Mouse (Mus musculus): ENCODE results near the gene Ptprn. TPM values are rescaled to one million over a fixed set of nuclear protein-coding genes. Genes with fewer than 3 reads are reported as not detected.
A peak's percentile ranks its signal among the peaks of the same experiment; 100 is the strongest.

Ptprn gene
- polyA plus RNA-seq, 1 experiment from 2014 or later = 2.9 TPM

- no peaks in the 10 kb centered on the region for H3K36me3 ChIP-seq (ENCODE audit: control insufficient read depth, insufficient read depth, low read length)
- H3K9ac ChIP-seq (replicated peaks; ENCODE audit: low read depth, low read length) = no peak overlapping the region
- no peak overlapping the region for H3K4me2 ChIP-seq (replicated peaks; ENCODE audit: low read depth, low read length)
- WGBS = 60% methylated on average over 10 of the region's 10 CpGs
- H3K4me3 ChIP-seq (ENCODE audit: low read depth, low read length) = no peak overlapping the region
- no peaks in the 10 kb centered on the region for H3K4me1 ChIP-seq (ENCODE audit: control insufficient read depth, insufficient read depth, low read length)
- ATAC-seq (ENCODE audit: insufficient number of reproducible peaks, insufficient read depth, low FRiP score, low read depth) = no peak
- no peak overlapping the region for H3K27ac ChIP-seq (ENCODE audit: low read length)
- no peaks in the 10 kb centered on the region for H3K9me3 ChIP-seq (ENCODE audit: control insufficient read depth, low read depth, low read length)
- H3K27me3 ChIP-seq (ENCODE audit: control insufficient read depth, insufficient read depth, low read length) = no peaks in the 10 kb centered on the region
Measured at GRCm38 (mm10) chr1:75255516-75256046, 8.7 kb downstream of the Ptprn start.

GRCm38 (mm10) chr1:75254625-75255013 is 9.7 kb downstream of the Ptprn start:
- Histone ChIP-seq H3K36me3 (ENCODE audit: control insufficient read depth, insufficient read depth, low read length) (no peaks in the 10 kb centered on the region), H3K9me3 (ENCODE audit: control insufficient read depth, low read depth, low read length) (no peaks in the 10 kb centered on the region), H3K9ac (replicated peaks; ENCODE audit: low read depth, low read length) (no peak overlapping the region), H3K27ac (ENCODE audit: low read length) (no peak overlapping the region), H3K4me3 (ENCODE audit: low read depth, low read length) (no peak overlapping the region), H3K27me3 (ENCODE audit: control insufficient read depth, insufficient read depth, low read length) (no peaks in the 10 kb centered on the region), H3K4me1 (ENCODE audit: control insufficient read depth, insufficient read depth, low read length) (no peaks in the 10 kb centered on the region), H3K4me2 (replicated peaks; ENCODE audit: low read depth, low read length) (no peak overlapping the region)
- 71% methylated on average over 8 of the region's 8 CpGs for WGBS
- ATAC-seq (ENCODE audit: insufficient number of reproducible peaks, insufficient read depth, low FRiP score, low read depth) = no peak

GRCm38 (mm10) chr1:75253849-75254624 is 10.3 kb downstream of the Ptprn start:
- 61% methylated on average over 16 of the region's 16 CpGs for WGBS
- no peaks in the 10 kb centered on the region for H3K27me3 ChIP-seq (ENCODE audit: control insufficient read depth, insufficient read depth, low read length)
- H3K36me3 ChIP-seq (ENCODE audit: control insufficient read depth, insufficient read depth, low read length) = no peaks in the 10 kb centered on the region
- no peak overlapping the region for H3K9ac ChIP-seq (replicated peaks; ENCODE audit: low read depth, low read length)
- H3K4me2 ChIP-seq (replicated peaks; ENCODE audit: low read depth, low read length) = no peak overlapping the region
- no peak for ATAC-seq (ENCODE audit: insufficient number of reproducible peaks, insufficient read depth, low FRiP score, low read depth)
- H3K27ac ChIP-seq (ENCODE audit: low read length) = no peak overlapping the region
- no peaks in the 10 kb centered on the region for H3K4me1 ChIP-seq (ENCODE audit: control insufficient read depth, insufficient read depth, low read length)
- H3K4me3 ChIP-seq (ENCODE audit: low read depth, low read length) = no peak overlapping the region
- H3K9me3 ChIP-seq (ENCODE audit: control insufficient read depth, low read depth, low read length) = no peaks in the 10 kb centered on the region

- WGBS = 74% methylated on average over 16 of the region's 16 CpGs
- no peak for ATAC-seq (ENCODE audit: insufficient number of reproducible peaks, insufficient read depth, low FRiP score, low read depth)
Measured at GRCm38 (mm10) chr1:75253029-75253428, 11.3 kb downstream of the Ptprn start.

GRCm38 (mm10) chr1:75252308-75252707 is 12.0 kb downstream of the Ptprn start:
- ATAC-seq (ENCODE audit: insufficient number of reproducible peaks, insufficient read depth, low FRiP score, low read depth) = no peak
- no peak overlapping the region for H3K9ac ChIP-seq (replicated peaks; ENCODE audit: low read depth, low read length)
- H3K4me1 ChIP-seq (ENCODE audit: control insufficient read depth, insufficient read depth, low read length) = peaks cover 10% of the 10 kb centered on the region
- H3K36me3 ChIP-seq (ENCODE audit: control insufficient read depth, insufficient read depth, low read length) = no peaks in the 10 kb centered on the region
- no peak overlapping the region for H3K4me3 ChIP-seq (ENCODE audit: low read depth, low read length)
- H3K9me3 ChIP-seq (ENCODE audit: control insufficient read depth, low read depth, low read length) = no peaks in the 10 kb centered on the region
- H3K27ac ChIP-seq (ENCODE audit: low read length) = no peak overlapping the region
- H3K27me3 ChIP-seq (ENCODE audit: control insufficient read depth, insufficient read depth, low read length) = no peaks in the 10 kb centered on the region
- WGBS = 63% methylated on average over 13 of the region's 13 CpGs
- no peak overlapping the region for H3K4me2 ChIP-seq (replicated peaks; ENCODE audit: low read depth, low read length)

More at GRCm38 (mm10) chr1:75253029-75253428, 11.3 kb downstream of the Ptprn start:
- H3K4me1 ChIP-seq (ENCODE audit: control insufficient read depth, insufficient read depth, low read length) = peaks cover 6% of the 10 kb centered on the region
- no peak overlapping the region for H3K4me3 ChIP-seq (ENCODE audit: low read depth, low read length)
- no peak overlapping the region for H3K27ac ChIP-seq (ENCODE audit: low read length)
- H3K9me3 ChIP-seq (ENCODE audit: control insufficient read depth, low read depth, low read length) = no peaks in the 10 kb centered on the region
- no peaks in the 10 kb centered on the region for H3K27me3 ChIP-seq (ENCODE audit: control insufficient read depth, insufficient read depth, low read length)
- no peak overlapping the region for H3K9ac ChIP-seq (replicated peaks; ENCODE audit: low read depth, low read length)
- H3K4me2 ChIP-seq (replicated peaks; ENCODE audit: low read depth, low read length) = no peak overlapping the region
- no peaks in the 10 kb centered on the region for H3K36me3 ChIP-seq (ENCODE audit: control insufficient read depth, insufficient read depth, low read length)

- H3K9me3 ChIP-seq (ENCODE audit: control insufficient read depth, low read depth, low read length) = no peaks in the 10 kb centered on the region
Measured at GRCm38 (mm10) chr1:75251112-75251970, 13.0 kb downstream of the Ptprn start.

GRCm38 (mm10) chr1:75250498-75250897 is 13.8 kb downstream of the Ptprn start:
- H3K4me2 ChIP-seq (replicated peaks; ENCODE audit: low read depth, low read length) = no peak overlapping the region
- H3K9ac ChIP-seq (replicated peaks; ENCODE audit: low read depth, low read length) = no peak overlapping the region
- no peak overlapping the region for H3K4me3 ChIP-seq (ENCODE audit: low read depth, low read length)
- H3K9me3 ChIP-seq (ENCODE audit: control insufficient read depth, low read depth, low read length) = no peaks in the 10 kb centered on the region
- H3K4me1 ChIP-seq (ENCODE audit: control insufficient read depth, insufficient read depth, low read length) = peaks cover 10% of the 10 kb centered on the region
- H3K36me3 ChIP-seq (ENCODE audit: control insufficient read depth, insufficient read depth, low read length) = no peaks in the 10 kb centered on the region; the same call in 1 of the 2 replicates
- WGBS = 69% methylated on average over 3 of the region's 3 CpGs
- H3K27ac ChIP-seq (ENCODE audit: low read length) = no peak overlapping the region
- no peaks in the 10 kb centered on the region for H3K27me3 ChIP-seq (ENCODE audit: control insufficient read depth, insufficient read depth, low read length)
- no peak for ATAC-seq (ENCODE audit: insufficient number of reproducible peaks, insufficient read depth, low FRiP score, low read depth)

More at GRCm38 (mm10) chr1:75251112-75251970, 13.0 kb downstream of the Ptprn start:
- Histone ChIP-seq H3K27ac (ENCODE audit: low read length) (no peak overlapping the region), H3K36me3 (ENCODE audit: control insufficient read depth, insufficient read depth, low read length) (no peaks in the 10 kb centered on the region), H3K9ac (replicated peaks; ENCODE audit: low read depth, low read length) (no peak overlapping the region), H3K4me3 (ENCODE audit: low read depth, low read length) (peak overlapping the region; percentile 9; the same call in 1 of the 2 replicates), H3K27me3 (ENCODE audit: control insufficient read depth, insufficient read depth, low read length) (no peaks in the 10 kb centered on the region), H3K4me2 (replicated peaks; ENCODE audit: low read depth, low read length) (peak overlapping the region; percentile 36), H3K4me1 (ENCODE audit: control insufficient read depth, insufficient read depth, low read length) (peaks cover 10% of the 10 kb centered on the region)
- ATAC-seq (ENCODE audit: insufficient number of reproducible peaks, insufficient read depth, low FRiP score, low read depth) = peak; percentile 51
- 4% methylated on average over 21 of the region's 22 CpGs for WGBS

- ATAC-seq (ENCODE audit: insufficient number of reproducible peaks, insufficient read depth, low FRiP score, low read depth) = peak; percentile 56
- H3K27ac ChIP-seq (ENCODE audit: low read length) = peak overlapping the region; percentile 24; the same call in 1 of the 2 replicates
Measured at GRCm38 (mm10) chr1:75248041-75248772, 16.1 kb downstream of the Ptprn start.

More at GRCm38 (mm10) chr1:75248041-75248772, 16.1 kb downstream of the Ptprn start:
- no peak overlapping the region for H3K4me3 ChIP-seq (ENCODE audit: low read depth, low read length)
- no peak overlapping the region for H3K4me2 ChIP-seq (replicated peaks; ENCODE audit: low read depth, low read length)
- peaks cover 7% of the 10 kb centered on the region; the same call in 1 of the 2 replicates for H3K36me3 ChIP-seq (ENCODE audit: control insufficient read depth, insufficient read depth, low read length)
- H3K27me3 ChIP-seq (ENCODE audit: control insufficient read depth, insufficient read depth, low read length) = no peaks in the 10 kb centered on the region
- H3K4me1 ChIP-seq (ENCODE audit: control insufficient read depth, insufficient read depth, low read length) = peaks cover 10% of the 10 kb centered on the region
- WGBS = 41% methylated on average over 9 of the region's 9 CpGs
- no peaks in the 10 kb centered on the region for H3K9me3 ChIP-seq (ENCODE audit: control insufficient read depth, low read depth, low read length)
- no peak overlapping the region for H3K9ac ChIP-seq (replicated peaks; ENCODE audit: low read depth, low read length)
